Mouse (Mus musculus): ENCODE data around the gene Wdr95. TPM values are rescaled to one million over a fixed set of nuclear protein-coding genes. Genes with fewer than 3 reads are reported as not detected.

Gene Wdr95
- polyA plus RNA-seq, 1 experiment from 2014 or later = 0.30 TPM

DNA sequence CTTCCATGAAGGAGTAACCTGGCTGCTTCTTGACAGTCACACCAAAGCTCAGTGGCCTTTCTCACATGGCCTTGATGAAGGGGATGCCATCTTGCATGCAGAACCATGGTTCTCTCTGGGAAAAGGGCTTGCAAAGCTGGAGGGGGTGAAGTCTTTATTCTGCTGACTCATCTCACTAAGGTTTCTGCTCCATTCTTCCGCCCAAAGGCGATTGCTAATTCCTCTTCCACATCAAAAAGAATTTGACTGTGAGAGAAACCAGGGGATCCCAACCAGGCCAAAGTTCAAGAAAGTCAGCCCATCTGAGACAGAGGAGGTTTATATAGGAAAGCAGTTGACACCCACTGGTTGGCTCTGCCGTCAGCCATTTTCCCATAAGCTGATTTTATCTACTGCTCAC, 61.5 kb downstream of the Wdr95 start:
- no peaks in the 10 kb centered on the region for H3K27me3 ChIP-seq (ENCODE audit: control insufficient read depth, insufficient read depth, low read length)
- DNase-seq (no peak), ATAC-seq (ENCODE audit: low FRiP score, low TSS enrichment) (no peak)
- no peak overlapping the region for H3K27ac ChIP-seq (replicated peaks; ENCODE audit: low read depth, low read length)
- 0 out of 2 replicates have a peak, but pooled peaks cover 3% of the 10 kb centered on the region for H3K4me1 ChIP-seq (ENCODE audit: control insufficient read depth, insufficient read depth, low read length)
- no peak overlapping the region for H3K4me3 ChIP-seq (replicated peaks; ENCODE audit: low read depth, low read length)
- H3K4me2 ChIP-seq (ENCODE audit: low read length) = no peak overlapping the region
- no peak overlapping the region for H3K9ac ChIP-seq (replicated peaks; ENCODE audit: low read length)
- no peaks in the 10 kb centered on the region for H3K9me3 ChIP-seq (ENCODE audit: control insufficient read depth, low read length)
- WGBS = 74% methylated on average over 3 of the region's 3 CpGs
- H3K36me3 ChIP-seq (ENCODE audit: control insufficient read depth, insufficient read depth, low read length) = no peaks in the 10 kb centered on the region

GRCm38 (mm10) chr5:149594215-149594614, 65.7 kb downstream of the Wdr95 start:
- H3K4me3 ChIP-seq (replicated peaks; ENCODE audit: low read depth, low read length) = no peak overlapping the region
- no peaks in the 10 kb centered on the region for H3K9me3 ChIP-seq (ENCODE audit: control insufficient read depth, low read length)
- H3K9ac ChIP-seq (replicated peaks; ENCODE audit: low read length) = no peak overlapping the region
- no peaks in the 10 kb centered on the region for H3K36me3 ChIP-seq (ENCODE audit: control insufficient read depth, insufficient read depth, low read length)
- no peak overlapping the region for H3K4me2 ChIP-seq (ENCODE audit: low read length)
- DNase-seq (no peak), ATAC-seq (ENCODE audit: low FRiP score, low TSS enrichment) (no peak)
- H3K4me1 ChIP-seq (ENCODE audit: control insufficient read depth, insufficient read depth, low read length) = no peaks in the 10 kb centered on the region
- H3K27me3 ChIP-seq (ENCODE audit: control insufficient read depth, insufficient read depth, low read length) = no peaks in the 10 kb centered on the region
- WGBS = 92% methylated on average over 3 of the region's 3 CpGs
- H3K27ac ChIP-seq (replicated peaks; ENCODE audit: low read depth, low read length) = no peak overlapping the region

- Histone ChIP-seq H3K9ac (replicated peaks; ENCODE audit: low read length) (no peak overlapping the region), H3K27ac (replicated peaks; ENCODE audit: low read depth, low read length) (no peak overlapping the region), H3K4me1 (ENCODE audit: control insufficient read depth, insufficient read depth, low read length) (no peaks in the 10 kb centered on the region), H3K4me2 (ENCODE audit: low read length) (no peak overlapping the region), H3K36me3 (ENCODE audit: control insufficient read depth, insufficient read depth, low read length) (no peaks in the 10 kb centered on the region), H3K9me3 (ENCODE audit: control insufficient read depth, low read length) (no peaks in the 10 kb centered on the region), H3K4me3 (replicated peaks; ENCODE audit: low read depth, low read length) (no peak overlapping the region), H3K27me3 (ENCODE audit: control insufficient read depth, insufficient read depth, low read length) (no peaks in the 10 kb centered on the region)
- WGBS = 44% methylated on average over 18 of the region's 18 CpGs
- DNase-seq (no peak), ATAC-seq (ENCODE audit: low FRiP score, low TSS enrichment) (no peak)
These were observed 68.9 kb downstream of the Wdr95 start for GRCm38 (mm10) chr5:149597351-149597750.

- H3K9me3 ChIP-seq (ENCODE audit: control insufficient read depth, low read length) = no peaks in the 10 kb centered on the region
- H3K27ac ChIP-seq (replicated peaks; ENCODE audit: low read depth, low read length) = no peak overlapping the region
- WGBS = 100% methylated on average over 3 of the region's 3 CpGs
- H3K4me1 ChIP-seq (ENCODE audit: control insufficient read depth, insufficient read depth, low read length) = no peaks in the 10 kb centered on the region
- H3K9ac ChIP-seq (replicated peaks; ENCODE audit: low read length) = no peak overlapping the region
- H3K36me3 ChIP-seq (ENCODE audit: control insufficient read depth, insufficient read depth, low read length) = no peaks in the 10 kb centered on the region
- ATAC-seq (ENCODE audit: low FRiP score, low TSS enrichment) (no peak), DNase-seq (no peak)
- no peak overlapping the region for H3K4me3 ChIP-seq (replicated peaks; ENCODE audit: low read depth, low read length)
- H3K27me3 ChIP-seq (ENCODE audit: control insufficient read depth, insufficient read depth, low read length) = no peaks in the 10 kb centered on the region
- H3K4me2 ChIP-seq (ENCODE audit: low read length) = no peak overlapping the region
These were observed 73.5 kb downstream of the Wdr95 start for GRCm38 (mm10) chr5:149601996-149602395.

DNA sequence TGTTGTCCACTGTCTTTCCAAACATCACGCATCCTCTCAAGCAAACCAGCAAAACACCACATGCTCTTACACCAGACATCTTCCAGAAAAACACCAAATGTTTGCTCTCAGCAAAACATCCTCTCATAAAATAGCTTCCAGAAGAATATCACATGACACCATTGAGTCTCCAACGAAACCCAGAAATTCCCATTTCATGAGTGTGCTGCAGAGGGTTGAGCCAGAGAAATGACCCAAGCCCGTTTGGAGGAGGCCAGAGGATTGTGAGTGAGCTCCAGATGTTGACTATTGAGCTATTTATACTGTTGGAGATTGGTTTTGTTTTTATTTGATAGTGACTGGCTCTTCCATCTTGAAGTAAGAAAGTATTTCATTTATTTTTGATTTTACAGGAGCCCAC, 74.8 kb downstream of the Wdr95 start:
- Histone ChIP-seq H3K27ac (replicated peaks; ENCODE audit: low read depth, low read length) (no peak overlapping the region), H3K36me3 (ENCODE audit: control insufficient read depth, insufficient read depth, low read length) (no peaks in the 10 kb centered on the region), H3K27me3 (ENCODE audit: control insufficient read depth, insufficient read depth, low read length) (no peaks in the 10 kb centered on the region), H3K4me3 (replicated peaks; ENCODE audit: low read depth, low read length) (no peak overlapping the region), H3K9ac (replicated peaks; ENCODE audit: low read length) (no peak overlapping the region), H3K4me1 (ENCODE audit: control insufficient read depth, insufficient read depth, low read length) (no peaks in the 10 kb centered on the region), H3K4me2 (ENCODE audit: low read length) (no peak overlapping the region), H3K9me3 (ENCODE audit: control insufficient read depth, low read length) (no peaks in the 10 kb centered on the region)
- DNase-seq = no peak
- WGBS = 77% methylated on average over 3 of the region's 3 CpGs
- ATAC-seq (ENCODE audit: low FRiP score, low TSS enrichment) = no peak

GRCm38 (mm10) chr5:149607083-149607720, 78.7 kb downstream of the Wdr95 start:
- Histone ChIP-seq H3K9ac (replicated peaks; ENCODE audit: low read length) (no peak overlapping the region), H3K4me3 (replicated peaks; ENCODE audit: low read depth, low read length) (no peak overlapping the region), H3K27me3 (ENCODE audit: control insufficient read depth, insufficient read depth, low read length) (no peaks in the 10 kb centered on the region), H3K36me3 (ENCODE audit: control insufficient read depth, insufficient read depth, low read length) (no peaks in the 10 kb centered on the region), H3K9me3 (ENCODE audit: control insufficient read depth, low read length) (no peaks in the 10 kb centered on the region), H3K4me1 (ENCODE audit: control insufficient read depth, insufficient read depth, low read length) (no peaks in the 10 kb centered on the region), H3K4me2 (ENCODE audit: low read length) (no peak overlapping the region), H3K27ac (replicated peaks; ENCODE audit: low read depth, low read length) (no peak overlapping the region)
- WGBS = 85% methylated on average over 8 of the region's 8 CpGs
- ATAC-seq (ENCODE audit: low FRiP score, low TSS enrichment) = no peak
- DNase-seq = no peak

- no peaks in the 10 kb centered on the region for H3K4me1 ChIP-seq (ENCODE audit: control insufficient read depth, insufficient read depth, low read length)
- no peak overlapping the region for H3K9ac ChIP-seq (replicated peaks; ENCODE audit: low read length)
- H3K4me2 ChIP-seq (ENCODE audit: low read length) = no peak overlapping the region
- no peak overlapping the region for H3K27ac ChIP-seq (replicated peaks; ENCODE audit: low read depth, low read length)
- 62% methylated on average over 16 of the region's 16 CpGs for WGBS
- H3K9me3 ChIP-seq (ENCODE audit: control insufficient read depth, low read length) = no peaks in the 10 kb centered on the region
- H3K4me3 ChIP-seq (replicated peaks; ENCODE audit: low read depth, low read length) = no peak overlapping the region
- peaks cover 20% of the 10 kb centered on the region for H3K36me3 ChIP-seq (ENCODE audit: control insufficient read depth, insufficient read depth, low read length)
- H3K27me3 ChIP-seq (ENCODE audit: control insufficient read depth, insufficient read depth, low read length) = no peaks in the 10 kb centered on the region
- ATAC-seq (ENCODE audit: low FRiP score, low TSS enrichment) (no peak), DNase-seq (peak; percentile 24)
These were observed 83.1 kb downstream of the Wdr95 start for GRCm38 (mm10) chr5:149611476-149612164.

GRCm38 (mm10) chr5:149612165-149612518, 83.7 kb downstream of the Wdr95 start:
- ATAC-seq (ENCODE audit: low FRiP score, low TSS enrichment) = no peak
- WGBS = 92% methylated on average over 3 of the region's 3 CpGs
- H3K27ac ChIP-seq (replicated peaks; ENCODE audit: low read depth, low read length) = no peak overlapping the region; the same call in 1 of the 2 replicates
- H3K4me1 ChIP-seq (ENCODE audit: control insufficient read depth, insufficient read depth, low read length) = no peaks in the 10 kb centered on the region
- H3K9ac ChIP-seq (replicated peaks; ENCODE audit: low read length) = no peak overlapping the region
- no peak overlapping the region for H3K4me2 ChIP-seq (ENCODE audit: low read length)
- DNase-seq = no peak
- H3K9me3 ChIP-seq (ENCODE audit: control insufficient read depth, low read length) = no peaks in the 10 kb centered on the region
- peaks cover 25% of the 10 kb centered on the region for H3K36me3 ChIP-seq (ENCODE audit: control insufficient read depth, insufficient read depth, low read length)
- no peak overlapping the region for H3K4me3 ChIP-seq (replicated peaks; ENCODE audit: low read depth, low read length)
- no peaks in the 10 kb centered on the region for H3K27me3 ChIP-seq (ENCODE audit: control insufficient read depth, insufficient read depth, low read length)

- no peak overlapping the region for H3K4me3 ChIP-seq (replicated peaks; ENCODE audit: low read depth, low read length)
- no peak overlapping the region for H3K4me2 ChIP-seq (ENCODE audit: low read length)
- no peak overlapping the region; the same call in 1 of the 2 replicates for H3K27ac ChIP-seq (replicated peaks; ENCODE audit: low read depth, low read length)
- 66% methylated on average over 10 of the region's 10 CpGs for WGBS
- ATAC-seq (ENCODE audit: low FRiP score, low TSS enrichment) (no peak), DNase-seq (peak; percentile 45)
- no peaks in the 10 kb centered on the region for H3K9me3 ChIP-seq (ENCODE audit: control insufficient read depth, low read length)
- no peak overlapping the region for H3K9ac ChIP-seq (replicated peaks; ENCODE audit: low read length)
- no peaks in the 10 kb centered on the region for H3K4me1 ChIP-seq (ENCODE audit: control insufficient read depth, insufficient read depth, low read length)
- no peaks in the 10 kb centered on the region for H3K27me3 ChIP-seq (ENCODE audit: control insufficient read depth, insufficient read depth, low read length)
- peaks cover 31% of the 10 kb centered on the region for H3K36me3 ChIP-seq (ENCODE audit: control insufficient read depth, insufficient read depth, low read length)
These were observed 84.3 kb downstream of the Wdr95 start for GRCm38 (mm10) chr5:149612740-149613139.
